Mouse (Mus musculus) kidney, adult 2 months (tissue): ENCODE data around the gene Hhat. TPM values are rescaled to one million over a fixed set of nuclear protein-coding genes. Genes with fewer than 3 reads are reported as not detected.

Source experiments
- DNase-seq: peaks from one replicate; pipeline ENCODE4 v3.0.0; 2021
- H3K27ac ChIP-seq: fragments of 200-500 bp; 2 replicates; pipeline ENCODE4 v1.5.1; 2012; ENCODE audit warnings: low read depth, low read length, control low read depth, inconsistent platforms; ENCODE audit not compliant: insufficient read depth
- H3K27me3 ChIP-seq: fragments of 200-500 bp; replicated peaks from 2 replicates; pipeline ENCODE4 v1.6.1; 2012; ENCODE audit warnings: mild to moderate bottlenecking, moderate library complexity, low read length, inconsistent platforms; ENCODE audit not compliant: control insufficient read depth, insufficient read depth
- H3K36me3 ChIP-seq: fragments of 200-500 bp; 2 replicates; pipeline ENCODE4 v1.6.1; 2012; ENCODE audit warnings: mild to moderate bottlenecking, moderate library complexity, low read length, inconsistent platforms; ENCODE audit not compliant: control insufficient read depth, insufficient read depth
- H3K4me1 ChIP-seq: fragments of 200-500 bp; 2 replicates; pipeline ENCODE4 v1.6.1; 2011; ENCODE audit warnings: low read length; ENCODE audit not compliant: control insufficient read depth, insufficient read depth
- H3K4me3 ChIP-seq: fragments of 200-500 bp; 2 replicates; pipeline ENCODE4 v1.5.1; 2011; ENCODE audit warnings: mild to moderate bottlenecking, low read depth, low read length, control low read depth; ENCODE audit not compliant: insufficient read depth
- CTCF ChIP-seq: fragments of 200-500 bp; conservative IDR thresholded peaks from 2 replicates; pipeline ENCODE4 v1.5.1; 2011; ENCODE audit warnings: low read depth, mild to moderate bottlenecking, control low read depth, low read length, moderate library complexity, mixed read lengths; ENCODE audit not compliant: insufficient read depth, insufficient read length
- POLR2A ChIP-seq: fragments of 200-500 bp; IDR thresholded peaks from one replicate; pipeline ENCODE4 v1.6.1; 2011; ENCODE audit warnings: low read depth, low read length, control low read depth
- WGBS: fragments of 180-500 bp; shearing (Covaris S2); methylation state at CpG from one replicate; pipeline ENCODE4 v1.1.7; 2018; 5-methylcytosine and 5-hydroxymethylcytosine counted together
- polyA plus RNA-seq: library from polyadenylated mRNA; depleted of rRNA; stranded (reverse); fragments of >200 nt; gene quantifications from 2 replicates; pipeline ENCODE4 v1.2.3, GENCODE M21; 2012

The Hhat gene
- polyA plus RNA-seq, 1 experiment, result 4.9 TPM

DNA sequence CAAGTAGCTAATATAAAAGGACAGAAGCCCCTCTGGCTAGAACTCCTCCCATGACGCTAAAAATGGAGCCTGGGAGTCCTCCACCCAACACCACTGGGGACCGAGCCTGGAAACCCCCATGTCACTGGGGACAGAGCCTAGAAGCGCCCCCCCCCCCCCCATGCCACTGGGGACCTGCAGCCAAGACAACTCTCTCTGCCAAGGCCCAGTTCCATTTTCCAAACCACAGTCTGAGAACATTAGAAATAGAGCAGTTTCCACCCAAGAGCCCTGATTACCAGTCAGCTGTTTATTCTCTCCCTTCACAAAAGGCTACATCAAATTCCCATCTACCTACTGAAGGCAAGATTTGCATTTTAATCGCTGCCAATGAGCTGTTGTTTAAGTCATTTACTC, 21.0 kb downstream of the Hhat start:
- 83% methylated on average over 4 of the region's 4 CpGs for WGBS
- Histone ChIP-seq H3K27ac (no peak overlapping the region), H3K4me3 (no peak overlapping the region), H3K36me3 (no peaks in the 10 kb centered on the region), H3K27me3 (no peaks in the 10 kb centered on the region), H3K4me1 (peaks cover 13% of the 10 kb centered on the region)
- DNase-seq, result no peak
- TF ChIP-seq POLR2A (no peak), CTCF (no peak)

DNA sequence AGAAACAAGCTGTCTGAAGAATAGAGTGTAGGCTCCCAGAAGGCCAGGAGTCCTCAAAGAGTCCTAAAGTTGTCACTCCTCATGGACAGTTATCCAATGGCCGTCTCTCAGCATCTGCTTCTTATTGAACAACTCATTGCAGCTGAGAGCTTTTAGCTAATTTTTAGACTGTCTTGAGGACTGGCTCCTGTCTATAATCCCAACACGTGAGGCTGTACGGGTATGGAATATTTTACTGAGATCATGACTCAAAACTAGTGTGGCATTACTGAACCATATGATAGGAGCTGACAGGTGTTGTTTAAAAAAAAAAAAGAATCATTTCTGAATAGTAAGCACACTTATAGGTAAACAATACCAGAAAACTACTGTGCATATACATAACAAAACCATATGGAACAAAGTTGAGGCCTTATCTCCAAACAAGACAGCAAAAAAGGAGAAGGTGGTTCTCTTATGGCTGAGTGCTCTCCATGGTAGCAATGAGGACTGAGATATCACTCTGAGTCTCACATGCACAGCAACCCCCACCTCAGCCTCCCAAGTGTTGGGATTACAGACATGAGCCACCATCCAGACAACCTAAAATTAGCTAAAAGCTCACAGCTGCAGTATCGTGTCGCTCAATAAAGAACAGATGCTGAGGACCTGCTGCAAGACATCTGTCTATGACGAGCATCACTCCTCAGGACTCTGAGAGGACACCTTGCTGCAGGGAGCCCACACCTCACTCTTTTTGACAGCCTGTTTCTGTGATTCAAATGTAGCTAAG, 21.6 kb downstream of the Hhat start:
- no peak for DNase-seq

GRCm38 (mm10) chr1:192746201-192746600, 24.8 kb downstream of the Hhat start:
- H3K36me3 ChIP-seq, result no peaks in the 10 kb centered on the region
- no peaks in the 10 kb centered on the region for H3K27me3 ChIP-seq
- WGBS, result 91% methylated on average over 6 of the region's 6 CpGs
- H3K4me3 ChIP-seq, result no peak overlapping the region
- no peaks in the 10 kb centered on the region for H3K4me1 ChIP-seq
- TF ChIP-seq CTCF (no peak), POLR2A (no peak)
- no peak overlapping the region for H3K27ac ChIP-seq
- DNase-seq, result no peak

More for the DNA sequence above, 21.6 kb downstream of the Hhat start:
- Histone ChIP-seq H3K27ac (no peak overlapping the region), H3K36me3 (no peaks in the 10 kb centered on the region), H3K4me3 (no peak overlapping the region), H3K4me1 (peaks cover 13% of the 10 kb centered on the region), H3K27me3 (no peaks in the 10 kb centered on the region)
- no peak for TF ChIP-seq POLR2A
- no peak for TF ChIP-seq CTCF
- WGBS, result 92% methylated on average over 6 of the region's 6 CpGs

DNA sequence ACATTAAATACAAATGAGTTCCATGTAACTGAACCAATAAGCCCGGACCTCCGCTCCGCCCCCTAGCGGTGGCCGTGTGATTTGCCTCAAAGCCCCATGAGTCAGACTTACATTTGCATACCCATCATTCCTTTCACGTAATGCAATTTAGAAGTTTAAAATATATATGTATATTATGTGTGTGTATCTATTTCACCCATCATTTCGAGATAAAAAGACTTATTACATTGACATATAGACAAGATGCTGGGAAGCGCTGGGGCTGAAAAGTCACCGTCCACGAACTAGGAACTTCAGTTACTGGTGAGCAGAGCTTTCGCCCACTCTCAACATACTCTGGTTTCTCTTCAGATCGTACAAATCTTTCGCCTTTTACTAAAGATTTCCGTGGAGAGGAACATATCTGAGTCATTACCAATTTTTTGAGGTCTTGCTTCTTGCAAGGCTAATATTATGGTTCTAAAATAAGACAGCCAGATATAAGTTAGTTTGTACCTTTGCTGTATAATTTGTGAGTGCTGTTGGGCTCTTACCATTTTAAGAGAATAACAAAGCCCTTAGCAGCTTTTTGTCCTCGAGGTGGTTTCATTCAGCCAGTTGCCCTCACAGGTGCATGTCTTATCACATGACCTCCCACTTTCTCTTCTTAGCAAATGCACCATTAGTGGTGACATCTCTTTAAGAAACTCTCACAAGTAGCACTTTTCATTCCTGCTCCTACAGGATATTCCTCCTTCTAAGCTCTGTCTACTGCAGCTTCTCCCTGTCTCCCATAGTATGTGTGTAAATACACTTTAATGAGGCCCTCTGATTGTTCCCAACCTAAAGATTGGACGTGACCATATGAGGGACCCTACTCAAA, 25.6 kb downstream of the Hhat start:
- no peaks in the 10 kb centered on the region for H3K36me3 ChIP-seq
- DNase-seq, result peak; percentile 47
- no peak overlapping the region for H3K4me3 ChIP-seq
- WGBS, result 35% methylated on average over 16 of the region's 16 CpGs
- H3K4me1 ChIP-seq, result no peaks in the 10 kb centered on the region
- TF ChIP-seq POLR2A (no peak), CTCF (peak; percentile 61)
- no peaks in the 10 kb centered on the region for H3K27me3 ChIP-seq
- H3K27ac ChIP-seq, result no peak overlapping the region

- 69% methylated on average over 3 of the region's 3 CpGs for WGBS
- Histone ChIP-seq H3K36me3 (no peaks in the 10 kb centered on the region), H3K4me1 (no peaks in the 10 kb centered on the region), H3K27ac (no peak overlapping the region), H3K27me3 (no peaks in the 10 kb centered on the region), H3K4me3 (no peak overlapping the region)
- no peak for TF ChIP-seq POLR2A
- no peak for TF ChIP-seq CTCF
- no peak for DNase-seq
Measured at GRCm38 (mm10) chr1:192744880-192745239, 26.2 kb downstream of the Hhat start.

DNA sequence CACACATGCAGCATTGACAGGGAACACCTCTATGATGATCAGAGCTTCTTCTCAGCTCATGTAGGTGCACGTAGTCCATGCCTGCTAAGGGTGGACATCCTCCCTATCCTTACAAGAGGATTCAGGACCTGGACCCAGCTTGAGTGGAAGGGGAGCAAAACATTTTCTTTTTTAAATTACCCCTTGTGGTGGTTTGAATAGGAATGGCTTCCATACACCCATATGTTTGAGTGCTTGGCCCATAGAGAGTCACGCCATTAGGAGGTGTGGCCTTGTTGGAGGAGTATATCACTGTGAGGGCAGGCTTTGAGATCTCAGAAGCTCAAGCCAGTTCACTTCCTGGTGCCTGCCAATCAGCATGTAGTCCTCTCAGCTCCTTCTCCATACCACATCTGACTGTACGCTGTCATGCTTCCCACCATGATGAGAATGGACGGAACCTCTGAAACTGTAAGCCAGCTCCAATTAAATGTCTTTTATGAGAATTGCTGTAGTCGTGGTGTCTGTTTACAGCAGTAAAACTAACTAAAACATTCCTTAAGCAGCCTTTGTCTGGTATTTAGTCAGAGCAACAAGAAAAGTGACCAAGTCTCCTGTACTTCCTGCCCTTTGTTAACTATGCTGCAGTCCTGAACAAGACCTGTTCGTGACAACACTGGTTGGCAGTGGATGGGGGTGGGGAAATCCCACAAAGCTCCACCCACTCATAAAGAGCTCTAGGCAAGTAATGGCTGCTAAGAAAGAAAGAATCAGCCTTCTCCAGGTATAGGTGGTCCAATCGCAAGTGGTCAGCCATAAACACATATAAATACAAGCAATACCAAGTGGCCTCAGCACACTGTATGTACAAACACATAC, 28.4 kb downstream of the Hhat start:
- Histone ChIP-seq H3K4me3 (no peak overlapping the region), H3K4me1 (no peaks in the 10 kb centered on the region), H3K36me3 (no peaks in the 10 kb centered on the region), H3K27me3 (no peaks in the 10 kb centered on the region), H3K27ac (no peak overlapping the region)
- TF ChIP-seq POLR2A (no peak), CTCF (no peak)
- 80% methylated on average over 7 of the region's 7 CpGs for WGBS
- no peak for DNase-seq
